Mouse (Mus musculus) retina, adult 2 months (tissue): ENCODE measurements around the gene Olfr105-ps.

Source experiments
- DNase-seq: peaks from one replicate; pipeline ENCODE4 v3.0.0-alpha.2; 2012; ENCODE audit warnings: low read depth, low spot score

Gene Olfr105-ps

GRCm38 (mm10) chr17:37378733-37379132 is at the start of gene Olfr105-ps:
TSS of gene Olfr105-ps (plus strand) at chr17:37379033.
- no peak for DNase-seq

DNA sequence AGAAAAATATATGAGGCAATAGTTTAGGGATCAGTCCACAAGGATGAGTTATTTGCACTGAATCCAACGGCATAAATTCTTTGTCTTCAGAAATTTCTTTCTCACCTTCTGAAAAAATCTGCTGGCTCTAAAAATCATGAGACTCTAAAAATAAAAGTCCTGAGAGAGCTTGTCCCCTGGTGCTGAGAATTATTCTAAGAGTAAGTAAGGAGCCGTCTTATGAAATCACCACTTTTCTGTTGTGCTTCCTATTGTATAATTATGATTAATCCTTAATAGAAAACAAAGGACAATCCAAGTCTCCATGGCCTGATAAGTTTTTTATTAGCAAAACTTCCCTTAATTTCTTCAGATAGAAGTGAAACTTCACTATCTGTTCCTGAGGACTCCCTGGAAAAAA is 39.2 kb upstream of the Olfr105-ps start, which contains the start of gene Olfr103:
Gene Olfr103, minus strand, starts transcription at position 101 of the 400 bp plus-strand sequence.
- DNase-seq = no peak

GRCm38 (mm10) chr17:37359282-37359681 is 19.6 kb upstream of the Olfr105-ps start, which contains the start of gene Olfr104-ps:
TSS of gene Olfr104-ps (plus strand) at chr17:37359582.
- DNase-seq = no peak

GRCm38 (mm10) chr17:37390093-37390492 is 11.3 kb downstream of the Olfr105-ps start, which contains the start of gene Olfr106-ps:
TSS of gene Olfr106-ps (plus strand) at chr17:37390393.
- DNase-seq = no peak

DNA sequence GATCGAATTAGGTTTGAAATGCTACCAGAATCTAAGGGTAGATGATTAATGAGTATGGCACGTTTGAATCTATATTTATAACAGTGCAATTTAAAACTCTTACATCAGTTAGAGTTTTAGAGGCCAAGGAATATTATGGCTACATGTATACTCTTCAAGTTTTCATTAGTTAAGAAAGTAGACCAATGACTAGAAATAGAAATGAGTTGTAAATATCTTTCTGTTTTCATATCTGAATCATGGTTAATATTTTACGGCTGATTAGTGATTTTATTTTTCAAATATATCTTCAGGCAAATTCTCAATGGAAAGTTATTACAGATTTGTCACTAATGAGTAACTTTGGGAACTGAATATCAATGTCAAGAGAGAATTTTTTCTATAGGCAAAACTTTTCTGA is 20.1 kb downstream of the Olfr105-ps start, which contains the start of gene Olfr107:
Gene Olfr107, plus strand, starts transcription at position 301 of the 400 bp plus-strand sequence.
- no peak for DNase-seq

DNA sequence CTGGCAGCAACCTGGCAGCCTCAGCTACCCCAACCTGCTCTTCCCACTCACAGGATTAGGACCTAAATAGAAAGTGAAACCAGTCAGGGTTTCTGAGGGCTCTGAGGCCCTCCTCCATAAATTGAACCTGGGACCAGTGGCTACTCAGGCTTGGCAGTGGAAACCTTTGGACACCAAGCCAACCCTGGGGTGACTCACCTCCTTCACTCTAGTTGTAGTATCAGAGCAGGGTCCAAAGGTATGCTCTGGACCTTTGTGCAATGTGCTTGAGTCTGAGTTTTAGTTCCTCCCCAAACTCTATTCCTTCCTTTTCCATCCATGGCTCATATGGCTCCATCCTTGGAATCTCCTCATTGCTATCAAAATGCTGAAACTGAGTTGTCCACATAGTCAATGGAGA is 34.5 kb downstream of the Olfr105-ps start:
- no peak for DNase-seq
